In the genomic region with DNA sequence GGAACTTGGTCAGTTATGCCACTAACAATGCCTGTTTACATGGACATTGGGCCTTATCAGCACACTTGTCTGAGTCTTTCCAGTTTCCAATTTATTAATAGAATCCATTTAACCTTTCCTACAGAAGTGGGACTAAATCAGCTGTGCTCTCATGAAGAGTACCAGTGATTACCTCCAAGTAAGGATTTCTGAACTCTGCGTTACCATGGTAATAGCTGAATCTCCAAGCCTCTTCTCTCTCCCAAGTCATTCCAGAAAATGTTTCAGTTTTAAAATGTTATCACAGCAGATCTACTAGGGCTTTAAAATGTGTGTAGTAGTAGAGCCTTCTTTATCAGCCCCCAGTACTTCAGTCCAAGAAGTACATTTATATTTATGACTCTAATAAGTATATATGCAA, we compare ENCODE assay signal across 28 mouse cellular contexts.
DNase-seq lines count a peak whose midpoint lies in the region; ATAC-seq lines count a peak whose summit lies in the region.
"Had no signal": no experiment of that assay in that cellular context is flagged by ENCODE, and none has a peak within 500 bp of the region (broad histone marks: within the 10 kb centered on the region; RNA-seq: fewer than 3 reads in every experiment).

No protein-coding gene starts in this region.

- no peaks in the 10 kb centered on the region for H3K36me3 ChIP-seq in forebrain, embryonic 15.5 days
- no peaks in the 10 kb centered on the region for H3K36me3 ChIP-seq in forebrain, embryonic 13.5 days (ENCODE audit: poor library complexity, severe bottlenecking)
- no peaks in the 10 kb centered on the region for H3K36me3 ChIP-seq in hindbrain, embryonic 16.5 days (ENCODE audit: control insufficient read depth, insufficient read depth, low read length)
- H3K36me3 ChIP-seq in hindbrain, embryonic 14.5 days (replicated peaks; ENCODE audit: control insufficient read depth, insufficient read depth) = no peaks in the 10 kb centered on the region
- H3K36me3 ChIP-seq in midbrain, embryonic 14.5 days (ENCODE audit: control insufficient read depth, insufficient read depth, low read length) = no peaks in the 10 kb centered on the region
- no peaks in the 10 kb centered on the region for H3K36me3 ChIP-seq in midbrain, embryonic 11.5 days (ENCODE audit: control insufficient read depth, insufficient read depth, low read length)
- H3K36me3 ChIP-seq: heart, embryonic 13.5 days; hindbrain, embryonic 12.5 days; limb, embryonic 12.5 days had no signal

- ATAC-seq in forebrain, embryonic 15.5 days (replicated peaks) = 0 out of 2 replicates have a peak, but pooled peaks have one; percentile 32
- no peak for ATAC-seq in forebrain, embryonic 13.5 days
- peak; percentile 58; the same call in 1 of the 2 replicates for ATAC-seq in hindbrain, embryonic 16.5 days
- no peak for ATAC-seq in hindbrain, embryonic 14.5 days (ENCODE audit: low FRiP score)
- no peak for ATAC-seq in midbrain, embryonic 14.5 days (ENCODE audit: low FRiP score, low TSS enrichment)
- no peak for ATAC-seq in midbrain, embryonic 11.5 days (ENCODE audit: low FRiP score)
- ATAC-seq: intestine, embryonic 16.5 days; liver, postnatal 0 days; lung, postnatal 0 days had no signal

- H3K9ac ChIP-seq in forebrain, embryonic 15.5 days (replicated peaks) = no peak overlapping the region
- H3K9ac ChIP-seq in forebrain, embryonic 13.5 days = no peak overlapping the region
- no peak overlapping the region for H3K9ac ChIP-seq in hindbrain, embryonic 16.5 days (ENCODE audit: low read depth, low read length)
- no peak overlapping the region for H3K9ac ChIP-seq in hindbrain, embryonic 14.5 days
- H3K9ac ChIP-seq in midbrain, embryonic 14.5 days (replicated peaks; ENCODE audit: low read length) = no peak overlapping the region
- no peak overlapping the region for H3K9ac ChIP-seq in midbrain, embryonic 11.5 days (ENCODE audit: low read length)
- H3K9ac ChIP-seq: heart, embryonic 13.5 days; hindbrain, embryonic 12.5 days; limb, embryonic 12.5 days; liver, postnatal 0 days had no signal

- H3K27ac ChIP-seq in forebrain, embryonic 15.5 days (replicated peaks) = no peak overlapping the region
- H3K27ac ChIP-seq in forebrain, embryonic 13.5 days = no peak overlapping the region
- no peak overlapping the region for H3K27ac ChIP-seq in hindbrain, embryonic 16.5 days (ENCODE audit: low read depth, low read length)
- no peak overlapping the region for H3K27ac ChIP-seq in hindbrain, embryonic 14.5 days
- no peak overlapping the region for H3K27ac ChIP-seq in midbrain, embryonic 14.5 days (replicated peaks; ENCODE audit: low read depth, low read length)
- no peak overlapping the region for H3K27ac ChIP-seq in midbrain, embryonic 11.5 days (ENCODE audit: low read depth, low read length)
- H3K27ac ChIP-seq: heart, adult 2 months; heart, embryonic 13.5 days; hindbrain, embryonic 12.5 days; layer of hippocampus, adult 2 months; left cerebral cortex, adult 2 months; limb, embryonic 12.5 days; macrophage had no signal

- H3K4me1 ChIP-seq in forebrain, embryonic 15.5 days = no peaks in the 10 kb centered on the region
- no peaks in the 10 kb centered on the region for H3K4me1 ChIP-seq in forebrain, embryonic 13.5 days
- H3K4me1 ChIP-seq in hindbrain, embryonic 16.5 days (ENCODE audit: control insufficient read depth, insufficient read depth, low read depth, low read length) = no peaks in the 10 kb centered on the region
- H3K4me1 ChIP-seq in hindbrain, embryonic 14.5 days (replicated peaks; ENCODE audit: control insufficient read depth, insufficient read depth, low read length) = no peaks in the 10 kb centered on the region
- no peaks in the 10 kb centered on the region for H3K4me1 ChIP-seq in midbrain, embryonic 14.5 days (ENCODE audit: control insufficient read depth, insufficient read depth, low read length)
- H3K4me1 ChIP-seq in midbrain, embryonic 11.5 days (ENCODE audit: control insufficient read depth, insufficient read depth, low read length) = no peaks in the 10 kb centered on the region
- H3K4me1 ChIP-seq: hindbrain, embryonic 12.5 days; limb, embryonic 12.5 days had no signal

- no peak for DNase-seq in hindbrain, embryonic 14.5 days (ENCODE audit: low spot score)
- DNase-seq in midbrain, embryonic 14.5 days = peak; percentile 47
- DNase-seq in midbrain, embryonic 11.5 days (ENCODE audit: low spot score, missing footprints) = no peak
- peak; percentile 71 for DNase-seq in brain, adult 2 months (ENCODE audit: low read depth, low spot score)
- DNase-seq in kidney, postnatal 10 days = no peak
- DNase-seq: adrenal gland, postnatal 10 days; cerebellum, adult 9-10 months; gastrocnemius, postnatal 36 days; heart, adult 2 months; heart, postnatal 14 days; kidney, adult 9 months; kidney, postnatal 25 days; liver, postnatal 0 days; spleen, adult 18-20 months; thymus, postnatal 36 days had no signal

- H3K4me2 ChIP-seq in forebrain, embryonic 15.5 days (replicated peaks) = no peak overlapping the region
- no peak overlapping the region for H3K4me2 ChIP-seq in forebrain, embryonic 13.5 days
- no peak overlapping the region for H3K4me2 ChIP-seq in hindbrain, embryonic 16.5 days (ENCODE audit: low read length)
- no peak overlapping the region for H3K4me2 ChIP-seq in hindbrain, embryonic 14.5 days (replicated peaks)
- H3K4me2 ChIP-seq in midbrain, embryonic 14.5 days (ENCODE audit: low read length) = no peak overlapping the region
- H3K4me2 ChIP-seq in midbrain, embryonic 11.5 days = no peak overlapping the region
- H3K4me2 ChIP-seq: heart, embryonic 13.5 days; hindbrain, embryonic 12.5 days; limb, embryonic 12.5 days; liver, embryonic 11.5 days had no signal

- WGBS in forebrain, embryonic 15.5 days = 80% methylated on average over 1 of the region's 1 CpGs
- 79% methylated on average over 1 of the region's 1 CpGs for WGBS in forebrain, embryonic 13.5 days
- 79% methylated on average over 1 of the region's 1 CpGs for WGBS in hindbrain, embryonic 16.5 days
- 87% methylated on average over 1 of the region's 1 CpGs for WGBS in hindbrain, embryonic 14.5 days
- 78% methylated on average over 1 of the region's 1 CpGs for WGBS in midbrain, embryonic 14.5 days
- WGBS in midbrain, embryonic 11.5 days = 89% methylated on average over 1 of the region's 1 CpGs

- H3K27me3 ChIP-seq in forebrain, embryonic 15.5 days = no peaks in the 10 kb centered on the region
- no peaks in the 10 kb centered on the region for H3K27me3 ChIP-seq in forebrain, embryonic 13.5 days
- no peaks in the 10 kb centered on the region for H3K27me3 ChIP-seq in hindbrain, embryonic 16.5 days (replicated peaks; ENCODE audit: control insufficient read depth, insufficient read depth, low read length)
- H3K27me3 ChIP-seq in hindbrain, embryonic 14.5 days (ENCODE audit: control insufficient read depth, insufficient read depth, low read length) = no peaks in the 10 kb centered on the region
- H3K27me3 ChIP-seq in midbrain, embryonic 14.5 days (ENCODE audit: control insufficient read depth, insufficient read depth, low read length) = no peaks in the 10 kb centered on the region
- H3K27me3 ChIP-seq in midbrain, embryonic 11.5 days (ENCODE audit: control insufficient read depth, insufficient read depth, low read length) = no peaks in the 10 kb centered on the region
- H3K27me3 ChIP-seq: heart, embryonic 13.5 days; hindbrain, embryonic 12.5 days; limb, embryonic 12.5 days had no signal

- H3K4me3 ChIP-seq in forebrain, embryonic 15.5 days = no peak overlapping the region
- no peak overlapping the region for H3K4me3 ChIP-seq in forebrain, embryonic 13.5 days
- H3K4me3 ChIP-seq in hindbrain, embryonic 16.5 days (ENCODE audit: low read length) = no peak overlapping the region
- no peak overlapping the region for H3K4me3 ChIP-seq in hindbrain, embryonic 14.5 days (replicated peaks; ENCODE audit: low read length)
- H3K4me3 ChIP-seq in midbrain, embryonic 14.5 days (replicated peaks; ENCODE audit: low read depth, low read length) = no peak overlapping the region
- H3K4me3 ChIP-seq in midbrain, embryonic 11.5 days (ENCODE audit: low read depth, low read length) = no peak overlapping the region
- H3K4me3 ChIP-seq: heart, adult 2 months; heart, embryonic 13.5 days; hindbrain, embryonic 12.5 days; layer of hippocampus, adult 2 months; left cerebral cortex, adult 2 months; limb, embryonic 12.5 days; myocyte had no signal

- no peaks in the 10 kb centered on the region for H3K9me3 ChIP-seq in forebrain, embryonic 15.5 days
- H3K9me3 ChIP-seq in forebrain, embryonic 13.5 days (replicated peaks) = no peaks in the 10 kb centered on the region
- H3K9me3 ChIP-seq in hindbrain, embryonic 16.5 days (ENCODE audit: control insufficient read depth, low read length) = no peaks in the 10 kb centered on the region
- no peaks in the 10 kb centered on the region for H3K9me3 ChIP-seq in hindbrain, embryonic 14.5 days (ENCODE audit: control insufficient read depth, low read length)
- no peaks in the 10 kb centered on the region for H3K9me3 ChIP-seq in midbrain, embryonic 14.5 days (ENCODE audit: control insufficient read depth, low read length)
- no peaks in the 10 kb centered on the region for H3K9me3 ChIP-seq in midbrain, embryonic 11.5 days (ENCODE audit: control insufficient read depth, low read length)
- H3K9me3 ChIP-seq: heart, embryonic 13.5 days; hindbrain, embryonic 12.5 days; limb, embryonic 12.5 days had no signal

Comparison
In these comparisons a context has a peak if more than half of its experiments do, and no peak if none do; other contexts are left out.
1. ATAC-seq: peak in forebrain, embryonic 15.5 days (single experiment) and hindbrain, embryonic 16.5 days (single experiment); none in forebrain, embryonic 13.5 days (single experiment), hindbrain, embryonic 14.5 days (single experiment), midbrain, embryonic 14.5 days (single experiment) and midbrain, embryonic 11.5 days (single experiment).
2. DNase-seq: peak in midbrain, embryonic 14.5 days (single experiment) and brain, adult 2 months (single experiment); none in hindbrain, embryonic 14.5 days (single experiment), midbrain, embryonic 11.5 days (single experiment) and kidney, postnatal 10 days (single experiment).